Mouse (Mus musculus) adrenal gland, adult (tissue): ENCODE measurements around the gene Cryaa.
A peak's percentile ranks its signal among the peaks of the same experiment; 100 is the strongest.

Experiments
- DNase-seq, 2 experiments: peaks; one replicate each; pipeline ENCODE4 v3.0.0; 2022 to 2023; ENCODE audit warnings: low spot score in 1 of 2; ENCODE audit not compliant: inconsistent age in 2 of 2

Cryaa gene

DNA sequence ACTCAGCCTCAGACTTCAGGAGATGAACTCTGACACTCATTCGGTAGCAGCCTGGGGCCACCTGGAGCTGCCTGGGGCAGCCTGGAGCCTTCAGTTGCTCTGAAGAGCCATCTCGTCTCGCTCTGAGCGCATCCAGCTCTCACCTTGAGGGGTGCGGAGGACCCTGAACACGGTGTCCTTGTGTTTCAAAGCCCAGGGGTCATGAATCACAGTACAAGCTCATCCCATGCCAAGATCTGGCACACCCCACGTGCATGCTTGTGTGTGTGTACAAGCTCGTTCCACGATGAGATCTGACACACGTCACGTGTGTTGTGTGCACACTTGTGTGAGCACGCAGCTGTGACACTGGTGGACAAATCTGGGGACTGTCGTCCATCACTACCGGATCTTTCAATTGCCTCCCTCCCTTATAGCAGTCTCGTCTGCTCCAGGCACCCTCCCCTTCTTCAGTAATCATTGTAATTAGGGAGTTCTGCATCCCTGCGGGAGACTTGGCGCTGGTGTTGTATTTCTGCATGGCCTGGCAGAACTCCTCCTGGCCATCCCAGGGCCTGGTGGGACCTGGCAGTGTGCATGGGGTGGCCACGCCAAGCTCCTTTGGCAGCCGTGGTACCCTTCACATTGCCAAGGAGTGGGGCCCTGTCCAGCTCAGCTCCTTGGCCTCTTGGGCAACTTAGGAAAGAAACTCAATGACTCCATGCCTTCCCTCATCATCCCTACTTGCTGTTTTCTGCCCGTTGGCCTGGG is 27.8 kb downstream of the Cryaa start:
- DNase-seq: peak; percentile 28 to 75

DNA sequence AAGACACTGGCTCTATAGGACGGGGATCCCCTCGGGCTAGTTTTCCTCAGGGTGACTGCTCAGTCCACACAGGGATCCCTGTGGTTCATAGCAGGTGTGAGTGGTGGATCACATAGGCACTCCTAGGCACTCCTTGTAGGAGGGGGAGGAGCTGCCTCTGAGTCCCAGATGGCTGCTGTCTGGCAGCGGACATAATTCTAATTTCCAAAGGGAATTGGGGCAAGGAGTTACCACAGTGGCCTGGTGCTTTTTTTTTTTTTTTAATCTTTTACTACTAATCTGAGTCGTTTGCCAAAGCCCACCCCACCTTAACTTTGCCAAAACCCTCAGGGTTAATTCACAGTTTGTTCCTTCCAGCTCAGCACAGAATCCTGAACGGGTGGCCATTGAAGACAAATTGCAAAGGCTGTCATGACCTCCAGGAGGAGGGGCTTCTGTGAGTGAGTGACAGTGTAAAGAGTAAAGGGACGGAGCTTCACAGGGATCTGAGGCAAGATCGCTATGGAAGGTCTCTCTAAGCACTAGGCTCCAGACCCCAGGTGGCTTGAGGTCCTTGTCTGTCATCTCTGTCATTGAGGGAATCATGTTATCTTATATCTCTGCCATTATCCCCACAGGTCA is 31.6 kb downstream of the Cryaa start:
- no peak for DNase-seq

DNA sequence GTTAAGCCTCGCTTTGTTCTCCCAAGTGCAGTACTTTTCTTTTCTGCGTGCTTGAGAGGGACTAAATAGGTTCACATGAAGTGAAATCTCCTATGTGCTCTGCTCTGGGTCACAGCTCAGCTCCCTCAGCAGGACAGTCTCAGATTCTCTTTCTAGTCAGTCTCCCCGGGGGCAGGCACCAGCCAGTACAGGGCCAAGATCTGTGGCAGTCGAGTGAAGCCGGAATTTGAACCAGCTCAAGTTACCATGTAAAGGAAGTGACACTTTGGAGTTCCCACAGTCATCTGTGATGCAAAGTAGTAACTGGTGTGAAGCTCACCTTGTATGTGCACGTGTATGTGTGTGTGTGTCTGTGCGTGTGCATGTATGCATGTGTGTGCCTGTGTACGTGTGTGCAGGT is 32.8 kb downstream of the Cryaa start:
- DNase-seq: no peak

DNA sequence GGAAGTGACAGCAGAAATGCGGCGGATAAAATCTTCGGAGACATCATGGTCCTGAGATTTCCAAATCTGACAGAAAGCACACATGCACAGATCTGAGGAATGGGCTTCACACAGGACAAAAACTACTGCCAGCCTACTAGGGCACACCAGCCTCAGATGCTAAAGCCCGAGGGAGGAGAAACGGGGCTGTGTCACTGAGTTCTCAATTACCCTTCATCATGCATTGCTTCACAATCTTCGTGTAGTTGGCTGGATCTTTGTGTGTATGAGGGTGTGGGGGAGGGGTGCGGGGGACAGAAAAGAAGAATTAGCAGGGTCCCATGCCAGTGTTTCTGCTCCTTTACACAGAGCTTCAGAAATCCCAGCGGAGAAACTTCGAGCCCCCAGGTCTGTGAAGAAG is 36.1 kb downstream of the Cryaa start:
- no peak for DNase-seq

DNA sequence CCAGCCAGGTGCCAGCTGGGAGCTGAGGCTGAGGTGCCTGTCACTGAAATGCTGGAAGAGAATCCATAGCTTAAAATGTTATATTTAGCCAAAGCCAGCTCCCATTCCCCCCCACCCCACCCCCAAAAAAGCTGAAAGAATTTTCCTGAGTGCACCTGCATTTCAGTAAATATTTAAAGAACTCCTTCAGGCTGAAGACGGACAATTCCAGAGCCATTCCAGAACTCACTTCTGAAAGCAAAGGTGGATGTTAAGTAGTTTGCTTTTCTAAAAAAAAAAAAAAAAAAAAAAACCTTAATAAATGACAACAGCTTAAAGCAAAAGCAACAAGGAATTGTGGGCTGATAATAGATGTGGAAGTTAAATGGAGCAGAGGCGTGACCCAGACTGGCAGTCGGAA is 36.5 kb downstream of the Cryaa start:
- DNase-seq: no peak

DNA sequence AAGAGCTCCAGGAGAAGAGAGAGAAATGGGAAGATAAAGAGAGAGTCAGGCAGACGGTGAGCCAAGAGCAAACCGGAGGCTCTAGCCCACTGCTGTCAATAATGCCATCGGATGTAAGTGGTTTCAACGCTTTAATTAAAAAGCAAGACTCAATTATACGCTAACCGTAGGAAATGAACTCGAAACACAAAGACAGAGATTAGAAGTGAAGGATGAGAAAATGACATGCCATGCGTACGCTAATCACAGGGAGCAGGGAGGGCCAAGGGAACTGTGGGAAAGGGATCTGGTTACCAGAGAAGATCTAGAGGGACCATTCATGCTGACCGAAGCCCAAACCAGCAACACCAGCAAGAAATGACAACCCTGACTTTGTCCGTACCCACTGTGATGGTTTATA is 37.4 kb downstream of the Cryaa start:
- DNase-seq: no peak

DNA sequence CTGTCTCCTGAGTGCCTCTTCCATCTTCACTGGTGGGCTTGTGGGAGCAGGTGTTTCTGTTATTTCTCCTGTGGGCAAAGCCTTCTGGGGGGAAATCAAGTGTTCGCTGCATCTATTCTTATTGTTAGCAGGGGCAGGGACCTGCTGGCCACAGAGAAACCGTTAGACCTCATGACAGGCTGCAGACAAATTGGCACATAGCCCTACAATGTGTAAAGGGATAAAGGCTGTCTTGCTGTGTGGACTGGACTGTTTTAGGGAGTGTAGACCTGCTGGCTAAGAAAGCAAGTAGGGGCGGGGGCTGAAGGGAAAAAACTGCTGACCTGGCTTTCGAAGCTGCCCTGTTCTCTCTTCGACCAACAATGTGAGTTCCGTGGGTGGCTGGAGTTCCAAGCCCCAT is 44.0 kb downstream of the Cryaa start:
- DNase-seq: no peak

DNA sequence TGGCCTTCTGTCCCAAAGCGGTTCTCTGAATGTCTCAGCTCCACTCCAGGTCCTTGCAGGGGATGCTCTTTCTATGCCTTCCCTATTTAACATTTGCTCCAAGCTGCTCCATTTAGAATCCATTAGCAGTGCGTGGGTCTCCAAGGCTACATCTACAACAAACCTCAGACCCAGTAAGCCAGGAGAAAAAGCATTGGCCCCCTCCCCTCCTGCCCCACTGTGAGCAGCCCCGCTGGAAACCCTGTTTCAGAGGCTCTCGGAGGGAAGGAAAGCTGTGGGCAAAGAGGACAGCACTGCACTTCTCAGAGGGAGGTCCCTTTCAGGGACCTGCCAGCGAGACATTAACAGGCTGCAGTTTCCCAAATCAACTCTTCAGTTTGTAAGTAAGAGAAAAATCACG is 47.8 kb downstream of the Cryaa start:
- DNase-seq: no peak

DNA sequence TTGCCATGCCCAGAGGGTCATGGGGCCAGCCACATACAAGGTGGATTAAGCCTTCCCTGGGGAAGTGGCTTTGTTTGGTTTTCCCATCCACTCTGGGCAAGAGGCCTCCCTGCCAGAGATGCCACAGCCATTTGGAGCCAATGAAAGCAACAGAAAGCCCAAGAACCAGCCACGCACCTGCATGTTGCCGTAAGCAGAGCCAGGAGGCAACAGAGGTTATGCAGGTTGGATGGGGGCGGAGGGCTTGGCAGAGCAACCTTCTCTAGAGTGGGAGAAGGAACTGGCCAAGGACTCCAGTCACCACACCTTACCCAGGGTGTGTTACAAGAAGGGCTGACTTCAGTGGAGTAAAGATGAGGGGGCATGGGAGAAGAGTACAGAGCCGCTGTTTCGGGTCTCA is 48.6 kb downstream of the Cryaa start:
- no peak for DNase-seq

DNA sequence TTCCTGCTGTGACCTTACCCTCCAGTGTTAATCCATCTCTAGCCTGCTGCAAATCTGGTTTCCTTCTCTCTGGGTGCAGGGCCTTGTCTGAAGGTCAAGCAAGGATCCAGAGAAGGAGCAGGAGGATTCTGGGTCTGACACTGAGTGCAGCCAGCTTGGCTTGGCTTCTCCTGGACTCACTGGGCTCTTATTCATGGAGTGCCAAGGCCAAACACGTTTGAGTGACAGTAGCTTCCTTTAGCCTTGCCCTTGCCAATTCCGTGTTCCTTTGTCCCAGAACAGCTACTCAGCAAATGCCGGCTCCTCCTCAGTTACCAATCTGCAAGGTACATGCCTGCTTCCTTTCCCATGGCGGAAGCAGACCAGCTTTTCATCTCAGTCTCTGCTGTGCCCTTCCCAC is 49.6 kb downstream of the Cryaa start:
- peak; percentile 79 to 91 for DNase-seq

DNA sequence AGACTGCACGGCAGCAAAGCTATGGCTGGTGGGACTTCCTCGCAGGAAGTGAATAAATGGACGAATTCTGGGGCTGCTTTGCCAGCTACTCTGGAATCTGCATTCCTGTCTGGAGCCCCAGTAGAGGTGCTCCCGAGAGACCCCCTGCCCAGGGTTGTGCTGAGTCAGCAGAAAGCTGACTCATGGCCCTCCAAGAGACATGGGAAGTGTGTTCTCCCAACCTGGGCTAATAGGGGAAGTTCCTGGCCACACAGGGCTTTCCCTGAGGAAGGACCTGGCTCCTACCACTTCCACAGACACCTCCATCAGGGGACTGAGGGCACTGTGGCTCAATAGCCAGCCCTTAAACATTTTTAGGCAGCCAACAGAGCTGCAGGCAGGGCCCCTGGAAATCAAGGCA is 50.4 kb downstream of the Cryaa start:
- DNase-seq: no peak

DNA sequence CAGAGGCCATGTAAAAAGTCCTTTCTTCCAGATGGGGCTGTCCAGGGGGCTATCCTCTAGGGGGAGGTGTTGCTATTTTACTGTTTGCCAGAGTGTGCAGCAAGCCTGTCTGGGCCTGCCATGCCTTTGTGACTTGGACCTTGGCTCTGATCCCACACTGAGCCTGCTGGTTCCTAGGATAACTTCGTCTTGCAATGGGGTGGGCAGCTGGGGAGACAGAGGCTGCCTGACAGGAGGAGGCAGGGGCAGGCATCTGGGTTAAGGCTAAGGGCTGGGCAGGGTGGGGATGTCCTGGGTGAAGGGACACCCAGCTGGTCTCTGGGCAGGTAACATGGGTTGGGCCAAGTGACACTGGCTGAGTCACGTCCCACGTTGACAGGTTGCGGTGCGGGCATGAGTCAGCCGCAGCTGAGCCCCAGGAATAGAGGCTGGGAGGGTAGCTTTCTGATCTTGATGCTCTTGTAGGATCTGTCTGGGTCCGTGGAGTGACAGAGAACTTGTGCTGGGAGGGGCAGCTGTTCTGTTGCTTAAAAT is 51.4 kb downstream of the Cryaa start:
- DNase-seq: peak; percentile 77 to 88

DNA sequence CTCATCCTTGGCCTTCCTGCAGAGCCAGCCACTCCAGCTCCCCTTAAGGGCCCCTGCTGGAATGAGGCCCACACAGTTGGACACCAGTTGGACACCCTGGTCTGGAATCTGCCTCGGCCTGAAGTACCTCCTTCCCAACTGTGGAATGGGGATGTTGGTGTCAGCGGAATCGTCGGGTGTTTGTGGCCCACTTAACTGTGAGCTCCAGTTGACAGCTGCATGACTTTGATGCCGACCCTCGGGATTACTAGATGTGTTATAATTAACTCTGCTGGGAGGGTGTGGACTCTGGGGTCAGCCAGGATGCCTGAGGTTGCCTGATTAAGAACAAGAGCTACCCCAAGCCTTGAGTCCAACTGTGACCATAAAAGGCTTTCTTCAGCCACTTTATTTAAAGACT is 53.4 kb downstream of the Cryaa start:
- no peak for DNase-seq
